14 mouse cellular contexts compared by ENCODE assay signal in genomic region chr9:32006350-32006749, GRCm38 (mm10).
A peak's percentile ranks its signal among the peaks of the same experiment; 100 is the strongest.
DNase-seq lines count a peak whose midpoint lies in the region; ATAC-seq and TF ChIP-seq lines count a peak whose summit lies in the region.
"Had no signal": no experiment of that assay in that cellular context is flagged by ENCODE, and none has a peak within 500 bp of the region (broad histone marks: within the 10 kb centered on the region; RNA-seq: fewer than 3 reads in every experiment).

No protein-coding gene starts in this region.

- H3K9me3 ChIP-seq in hindbrain, postnatal 0 days (ENCODE audit: low read length): no peaks in the 10 kb centered on the region
- no peaks in the 10 kb centered on the region for H3K9me3 ChIP-seq in hindbrain, embryonic 10.5 days
- no peaks in the 10 kb centered on the region for H3K9me3 ChIP-seq in midbrain, postnatal 0 days (ENCODE audit: low read length)
- H3K9me3 ChIP-seq in midbrain, embryonic 14.5 days (ENCODE audit: control insufficient read depth, low read length): no peaks in the 10 kb centered on the region
- H3K9me3 ChIP-seq: embryonic facial prominence, embryonic 13.5 days; forebrain, embryonic 15.5 days had no signal

- H3K4me2 ChIP-seq in hindbrain, postnatal 0 days (ENCODE audit: low read depth, low read length): no peak overlapping the region
- no peak overlapping the region for H3K4me2 ChIP-seq in midbrain, postnatal 0 days (ENCODE audit: low read depth, low read length, poor library complexity, severe bottlenecking)
- no peak overlapping the region for H3K4me2 ChIP-seq in midbrain, embryonic 14.5 days (ENCODE audit: low read length)
- H3K4me2 ChIP-seq: embryonic facial prominence, embryonic 13.5 days; forebrain, embryonic 15.5 days had no signal

- no peak overlapping the region for H3K4me3 ChIP-seq in hindbrain, postnatal 0 days (ENCODE audit: low read length)
- H3K4me3 ChIP-seq in hindbrain, embryonic 10.5 days: no peak overlapping the region
- H3K4me3 ChIP-seq in midbrain, postnatal 0 days (ENCODE audit: low read depth, low read length): no peak overlapping the region
- no peak overlapping the region for H3K4me3 ChIP-seq in midbrain, embryonic 14.5 days (replicated peaks; ENCODE audit: low read depth, low read length)
- H3K4me3 ChIP-seq: embryonic facial prominence, embryonic 13.5 days; forebrain, embryonic 15.5 days had no signal

- 0 out of 2 replicates have a peak, but pooled peaks cover 4% of the 10 kb centered on the region for H3K4me1 ChIP-seq in hindbrain, postnatal 0 days (ENCODE audit: insufficient read depth, low read length)
- H3K4me1 ChIP-seq in hindbrain, embryonic 10.5 days (replicated peaks): peaks cover 13% of the 10 kb centered on the region; the same call in 1 of the 2 replicates
- no peaks in the 10 kb centered on the region for H3K4me1 ChIP-seq in midbrain, postnatal 0 days (ENCODE audit: insufficient read depth, low read length)
- no peaks in the 10 kb centered on the region for H3K4me1 ChIP-seq in midbrain, embryonic 14.5 days (ENCODE audit: control insufficient read depth, insufficient read depth, low read length)
- H3K4me1 ChIP-seq: forebrain, embryonic 15.5 days had no signal

- no peaks in the 10 kb centered on the region for H3K27me3 ChIP-seq in hindbrain, postnatal 0 days (ENCODE audit: insufficient read depth, low read length)
- no peaks in the 10 kb centered on the region for H3K27me3 ChIP-seq in hindbrain, embryonic 10.5 days (ENCODE audit: insufficient read depth, poor library complexity, severe bottlenecking)
- H3K27me3 ChIP-seq in midbrain, postnatal 0 days (ENCODE audit: insufficient read depth, low read length): no peaks in the 10 kb centered on the region
- no peaks in the 10 kb centered on the region for H3K27me3 ChIP-seq in midbrain, embryonic 14.5 days (ENCODE audit: control insufficient read depth, insufficient read depth, low read length)
- H3K27me3 ChIP-seq: embryonic facial prominence, embryonic 13.5 days; forebrain, embryonic 15.5 days had no signal

- WGBS in hindbrain, postnatal 0 days: 38% methylated on average over 4 of the region's 4 CpGs
- WGBS in hindbrain, embryonic 10.5 days: 82% methylated on average over 4 of the region's 4 CpGs
- 67% methylated on average over 4 of the region's 4 CpGs for WGBS in midbrain, postnatal 0 days
- WGBS in midbrain, embryonic 14.5 days: 80% methylated on average over 4 of the region's 4 CpGs

- peak; percentile 55 for ATAC-seq in hindbrain, postnatal 0 days
- no peak for ATAC-seq in midbrain, postnatal 0 days (ENCODE audit: low FRiP score)
- no peak for ATAC-seq in midbrain, embryonic 14.5 days (ENCODE audit: low FRiP score, low TSS enrichment)
- ATAC-seq: CD4-positive, CD25-positive, alpha-beta regulatory T cell, adult 4 months; forebrain, embryonic 15.5 days; inflammation-experienced regulatory T-cells, adult 6 months had no signal

- H3K9ac ChIP-seq in hindbrain, postnatal 0 days (replicated peaks; ENCODE audit: low read length): no peak overlapping the region
- no peak overlapping the region for H3K9ac ChIP-seq in midbrain, postnatal 0 days (replicated peaks; ENCODE audit: low read length, poor library complexity, severe bottlenecking)
- H3K9ac ChIP-seq in midbrain, embryonic 14.5 days (replicated peaks; ENCODE audit: low read length): no peak overlapping the region
- H3K9ac ChIP-seq: embryonic facial prominence, embryonic 13.5 days; forebrain, embryonic 15.5 days had no signal

- no peaks in the 10 kb centered on the region for H3K36me3 ChIP-seq in hindbrain, postnatal 0 days (ENCODE audit: insufficient read depth, low read length)
- no peaks in the 10 kb centered on the region for H3K36me3 ChIP-seq in hindbrain, embryonic 10.5 days
- H3K36me3 ChIP-seq in midbrain, postnatal 0 days (ENCODE audit: insufficient read depth, low read length): no peaks in the 10 kb centered on the region
- no peaks in the 10 kb centered on the region for H3K36me3 ChIP-seq in midbrain, embryonic 14.5 days (ENCODE audit: control insufficient read depth, insufficient read depth, low read length)
- H3K36me3 ChIP-seq: embryonic facial prominence, embryonic 13.5 days; forebrain, embryonic 15.5 days had no signal

- H3K27ac ChIP-seq in hindbrain, postnatal 0 days: no peak overlapping the region
- no peak overlapping the region for H3K27ac ChIP-seq in hindbrain, embryonic 10.5 days
- H3K27ac ChIP-seq in midbrain, postnatal 0 days (ENCODE audit: low read depth, low read length): no peak overlapping the region
- no peak overlapping the region for H3K27ac ChIP-seq in midbrain, embryonic 14.5 days (replicated peaks; ENCODE audit: low read depth, low read length)
- H3K27ac ChIP-seq: embryonic facial prominence, embryonic 13.5 days; forebrain, embryonic 15.5 days had no signal

- DNase-seq in hindbrain, postnatal 0 days (ENCODE audit: low spot score): peak; percentile 67
- no peak for DNase-seq in hindbrain, embryonic 10.5 days (ENCODE audit: low spot score)
- DNase-seq in midbrain, postnatal 0 days (ENCODE audit: low spot score): peak; percentile 67
- DNase-seq in midbrain, embryonic 14.5 days: no peak
- peak; percentile 93 for DNase-seq in cerebellum, adult 9-10 months
- DNase-seq in kidney, postnatal 36 days: peak; percentile 70 to 81
- DNase-seq in layer of hippocampus, adult 9-11 months: no peak
- DNase-seq in ovary, postnatal 10 days (ENCODE audit: low spot score): no peak
- DNase-seq: gastrocnemius, postnatal 25 days; lung, postnatal 10 days had no signal

- no peak for TF ChIP-seq CTCF in hindbrain, postnatal 0 days (IDR thresholded peaks at IDR 0.05; ENCODE audit: low read depth)
- TF ChIP-seq CTCF in midbrain, postnatal 0 days (IDR thresholded peaks at IDR 0.05): no peak

Comparison
In these comparisons a context has a peak if more than half of its experiments do, and no peak if none do; other contexts are left out.
1. DNase-seq: peak in hindbrain, postnatal 0 days (single experiment), midbrain, postnatal 0 days (single experiment), cerebellum, adult 9-10 months (single experiment) and kidney, postnatal 36 days (2 of 2); none in hindbrain, embryonic 10.5 days (single experiment), midbrain, embryonic 14.5 days (single experiment), layer of hippocampus, adult 9-11 months (single experiment) and ovary, postnatal 10 days (single experiment).